Mouse (Mus musculus) brain, embryonic 18.5 days (tissue): ENCODE data around the gene Fbln5.

ENCODE experiments used
- DNase-seq: peaks from one replicate; pipeline ENCODE4 v3.0.0-alpha.2; 2012; ENCODE audit warnings: low read depth, low spot score

The Fbln5 gene

GRCm38 (mm10) chr12:101762054-101762453, 56.8 kb downstream of the Fbln5 start:
- DNase-seq = no peak

DNA sequence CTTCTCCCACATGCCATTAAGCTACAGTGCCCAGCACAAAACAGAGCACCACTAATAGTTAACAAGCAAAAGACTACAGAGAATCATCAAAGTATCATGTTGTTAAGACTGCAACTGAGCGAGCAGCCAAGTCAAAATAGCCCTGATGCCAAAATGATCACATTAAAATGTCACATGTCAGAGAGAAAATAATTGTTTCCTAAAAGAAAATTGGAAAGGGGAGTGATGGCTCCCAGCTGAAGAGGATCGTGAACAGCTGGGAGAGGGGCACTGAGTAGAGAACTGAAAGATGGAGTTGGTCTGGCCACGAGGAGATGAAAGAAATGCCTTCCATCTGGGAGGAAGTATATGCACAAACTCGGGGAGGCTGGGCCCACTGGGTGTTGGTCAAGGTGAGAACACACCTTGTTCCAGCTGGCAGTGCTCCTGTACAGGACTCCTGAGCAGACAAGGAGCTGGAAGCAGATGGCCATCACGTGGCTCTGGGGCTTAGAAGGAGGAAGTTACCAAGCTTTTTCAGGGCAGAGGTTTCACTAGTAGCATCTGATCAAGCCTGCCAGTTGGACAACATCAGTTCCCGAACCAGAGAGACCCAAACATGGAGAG, 59.3 kb downstream of the Fbln5 start:
- no peak for DNase-seq

DNA sequence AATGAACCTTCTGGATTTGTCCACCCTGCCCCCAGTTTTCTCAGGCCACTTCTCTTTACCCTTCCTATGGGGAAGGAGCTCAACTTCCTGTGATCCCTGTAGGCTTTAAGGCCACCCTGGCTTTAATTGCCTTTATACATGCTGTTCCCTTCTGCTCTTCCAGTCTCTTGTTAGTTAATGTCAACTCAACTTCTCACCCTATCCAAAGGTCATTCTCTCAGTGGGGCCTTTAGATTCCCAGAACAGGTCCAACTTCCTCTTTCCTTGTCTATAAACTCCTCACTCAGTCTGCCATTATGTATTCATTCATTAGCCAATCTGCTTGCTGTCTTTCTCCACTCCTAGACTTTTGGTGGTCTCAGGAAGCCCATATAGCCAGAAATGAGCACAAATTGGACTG, 60.2 kb downstream of the Fbln5 start:
- no peak for DNase-seq

DNA sequence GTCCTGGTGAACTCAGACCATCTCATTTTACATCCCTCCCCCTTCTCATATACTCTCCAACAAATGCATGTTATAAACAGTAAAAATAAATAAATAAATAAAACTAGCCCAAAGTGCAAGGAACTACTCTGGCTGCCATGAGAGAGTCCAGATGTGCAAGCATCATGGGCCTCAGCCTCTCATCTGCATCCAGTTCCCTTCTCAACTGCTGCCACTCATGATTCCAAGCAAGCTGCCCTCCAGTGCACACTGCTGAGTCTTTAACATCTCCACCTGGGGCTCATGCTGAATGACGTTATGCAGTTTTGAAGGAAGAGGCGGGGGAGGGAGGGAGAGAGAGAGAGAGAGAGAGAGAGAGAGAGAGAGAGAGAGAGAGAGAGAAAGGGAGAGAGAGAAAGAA, 76.5 kb downstream of the Fbln5 start:
- no peak for DNase-seq

DNA sequence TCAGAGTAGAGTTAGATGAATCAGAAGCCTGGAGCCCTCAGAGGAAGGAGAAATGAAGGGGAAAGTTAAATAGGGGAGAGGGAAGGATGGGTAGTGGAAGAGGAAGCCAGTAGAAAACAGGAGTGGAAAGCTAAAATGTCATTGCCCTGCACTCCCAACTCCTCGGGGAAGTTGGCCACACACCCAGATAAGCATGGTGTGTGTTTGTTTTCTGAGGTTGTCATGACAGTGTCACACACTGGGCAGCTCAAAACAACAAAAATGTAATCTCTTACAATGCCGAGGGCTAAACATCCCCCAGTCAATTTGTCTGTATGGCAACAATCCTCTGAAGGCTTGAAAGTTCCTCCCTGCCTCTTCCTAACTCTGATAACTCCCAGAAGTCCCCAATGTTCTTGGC, 78.4 kb downstream of the Fbln5 start:
- DNase-seq = no peak

DNA sequence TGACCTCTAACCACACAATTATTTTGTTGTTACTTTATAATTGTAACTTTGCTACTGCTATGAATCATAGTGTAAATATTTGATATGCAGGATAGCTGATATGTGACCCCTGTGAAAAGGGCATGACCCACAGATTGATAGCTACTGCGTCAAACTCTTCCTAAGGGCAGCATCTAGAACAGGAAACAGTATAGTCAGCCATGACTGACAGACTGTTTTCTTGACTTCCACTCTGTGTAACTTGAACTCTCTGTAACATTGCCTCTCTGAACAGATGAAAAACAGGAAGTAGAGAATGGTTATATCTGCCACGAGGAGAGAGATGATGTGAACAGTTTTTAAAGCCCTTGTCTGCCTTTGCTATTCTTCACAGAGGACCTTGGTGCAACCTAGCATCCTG, 78.8 kb downstream of the Fbln5 start:
- DNase-seq = no peak

DNA sequence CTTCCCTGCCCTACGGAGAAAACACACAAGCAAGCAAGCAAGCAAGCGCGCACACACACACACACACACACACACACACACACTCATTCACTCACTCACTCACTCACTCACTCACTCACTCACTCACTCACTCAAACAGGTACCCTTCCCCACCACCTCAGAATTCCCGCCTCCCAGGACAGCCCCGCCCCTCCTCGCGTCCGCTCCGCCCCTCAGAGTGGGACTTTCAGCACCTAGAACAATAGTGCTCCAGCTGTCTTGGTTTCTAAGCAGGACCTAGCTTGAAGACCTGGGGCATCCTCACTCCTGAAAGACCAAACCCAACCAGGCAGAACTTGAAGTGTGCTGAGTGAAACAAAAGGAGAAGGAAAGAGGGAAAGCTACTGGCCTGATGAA, 100.1 kb downstream of the Fbln5 start:
- DNase-seq = no peak

DNA sequence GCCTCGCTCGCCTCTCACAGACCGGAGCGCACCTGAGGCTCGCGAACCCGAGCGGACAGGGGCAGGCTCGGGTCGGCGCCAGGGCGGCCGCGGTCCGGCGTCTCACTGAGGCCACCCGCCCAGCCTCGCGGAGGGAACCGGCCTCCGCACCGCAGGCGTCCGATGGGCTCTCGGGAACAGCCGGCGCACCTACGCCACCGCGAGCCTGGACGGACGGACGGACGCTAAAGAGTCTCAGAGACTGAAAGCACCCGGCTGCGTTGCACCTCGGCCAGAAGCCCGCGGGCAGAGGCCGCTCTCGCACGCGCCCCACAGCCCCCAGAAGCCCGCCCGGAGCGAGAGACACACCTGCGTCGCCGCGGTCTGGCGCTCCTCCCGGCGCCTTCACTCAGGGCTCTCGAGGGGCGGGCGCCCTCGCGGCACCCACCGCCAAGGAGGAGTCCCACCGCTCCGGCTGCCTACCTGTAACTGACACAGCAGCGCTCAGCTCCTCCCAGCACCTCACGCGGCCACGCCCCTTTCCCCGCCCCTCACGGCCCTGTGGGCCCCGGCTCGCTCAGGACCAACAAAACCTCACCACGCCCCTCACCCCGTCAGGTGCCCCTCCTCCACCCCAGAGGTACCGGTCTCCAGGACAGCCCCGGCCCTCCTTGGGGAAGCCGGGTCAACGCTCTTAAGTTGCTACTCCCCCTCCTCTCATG, 100.7 kb downstream of the Fbln5 start, which contains the start of gene Tc2n:
Gene Tc2n, minus strand, starts transcription at position 470 of the 701 bp plus-strand sequence.
- no peak for DNase-seq

DNA sequence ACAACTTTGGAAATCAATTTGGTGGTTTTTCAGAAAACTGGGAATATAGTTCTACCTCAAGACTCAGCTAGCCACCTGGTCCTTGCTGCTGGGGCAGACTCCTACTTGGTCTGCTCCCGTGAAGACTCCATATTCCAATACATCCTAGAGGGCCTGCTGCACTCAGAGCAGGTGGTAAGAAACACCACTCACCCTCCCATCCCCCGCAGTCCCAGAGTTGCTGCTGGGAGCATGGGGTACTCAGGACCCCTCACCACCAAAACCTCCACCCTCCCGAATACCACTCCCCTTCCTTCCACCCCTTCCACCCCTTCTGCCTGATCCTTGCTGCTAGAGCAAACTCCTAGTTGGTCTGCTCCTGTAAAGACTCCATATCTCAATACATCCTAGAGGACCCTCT, 119.7 kb downstream of the Fbln5 start:
- DNase-seq = no peak
